Mouse (Mus musculus): Measurements from ENCODE around the gene Rnf144a.

DNA sequence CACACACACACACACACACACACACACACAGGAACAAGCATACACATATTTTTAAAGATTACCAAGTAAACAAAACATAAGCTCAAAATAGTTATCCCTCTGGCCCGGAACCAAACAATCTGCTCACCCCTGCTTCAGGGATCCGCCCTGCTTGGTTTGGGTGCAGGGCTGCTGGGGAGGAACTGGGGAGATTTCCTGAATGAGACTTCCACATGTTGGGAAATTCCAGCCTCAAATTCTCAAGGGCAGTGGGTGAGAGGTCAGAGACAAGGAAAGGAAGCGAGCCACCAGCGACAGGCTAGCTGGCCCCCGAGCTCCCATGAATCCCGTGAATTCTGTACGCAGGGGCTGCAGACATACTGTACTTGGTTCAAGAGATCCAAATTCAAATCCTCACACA is 58.9 kb downstream of the Rnf144a start:
- no peak for TF ChIP-seq CTCF (IDR thresholded peaks at IDR 0.05; ENCODE audit: insufficient read depth, low read length)
- TF ChIP-seq POLR2A (IDR thresholded peaks at IDR 0.05; ENCODE audit: borderline replicate concordance, extremely low read depth, low read depth, low read length), result no peak

Measured in lung, adult 2 months (tissue).